Mouse (Mus musculus): ENCODE results near the gene Pcgf6. TPM values are rescaled to one million over a fixed set of nuclear protein-coding genes. Genes with fewer than 3 reads are reported as not detected.

Pcgf6 gene
- polyA plus RNA-seq, 1 experiment from 2014 or later: 22.0 TPM

GRCm38 (mm10) chr19:47040720-47041473 lies 9.8 kb downstream of the Pcgf6 start:
- ATAC-seq (ENCODE audit: insufficient number of reproducible peaks, insufficient read depth, low FRiP score, low read depth): no peak
- H3K27ac ChIP-seq (ENCODE audit: low read length): no peak overlapping the region
- no peak overlapping the region for H3K9ac ChIP-seq (replicated peaks; ENCODE audit: low read depth, low read length)
- no peak overlapping the region for H3K4me3 ChIP-seq (ENCODE audit: low read depth, low read length)
- 92% methylated on average over 3 of the region's 3 CpGs for WGBS
- H3K4me2 ChIP-seq (replicated peaks; ENCODE audit: low read depth, low read length): no peak overlapping the region
- no peaks in the 10 kb centered on the region for H3K4me1 ChIP-seq (ENCODE audit: control insufficient read depth, insufficient read depth, low read length)
- peaks cover 37% of the 10 kb centered on the region for H3K36me3 ChIP-seq (ENCODE audit: control insufficient read depth, insufficient read depth, low read length)
- no peaks in the 10 kb centered on the region for H3K27me3 ChIP-seq (ENCODE audit: control insufficient read depth, insufficient read depth, low read length)
- no peaks in the 10 kb centered on the region for H3K9me3 ChIP-seq (ENCODE audit: control insufficient read depth, low read depth, low read length)

GRCm38 (mm10) chr19:47036596-47036995 lies 14.1 kb downstream of the Pcgf6 start:
- no peak overlapping the region for H3K4me2 ChIP-seq (replicated peaks; ENCODE audit: low read depth, low read length)
- peaks cover 44% of the 10 kb centered on the region for H3K36me3 ChIP-seq (ENCODE audit: control insufficient read depth, insufficient read depth, low read length)
- no peak for ATAC-seq (ENCODE audit: insufficient number of reproducible peaks, insufficient read depth, low FRiP score, low read depth)
- H3K9me3 ChIP-seq (ENCODE audit: control insufficient read depth, low read depth, low read length): no peaks in the 10 kb centered on the region
- WGBS: 83% methylated on average over 3 of the region's 3 CpGs
- H3K27ac ChIP-seq (ENCODE audit: low read length): no peak overlapping the region
- H3K4me1 ChIP-seq (ENCODE audit: control insufficient read depth, insufficient read depth, low read length): no peaks in the 10 kb centered on the region
- H3K27me3 ChIP-seq (ENCODE audit: control insufficient read depth, insufficient read depth, low read length): no peaks in the 10 kb centered on the region
- H3K9ac ChIP-seq (replicated peaks; ENCODE audit: low read depth, low read length): no peak overlapping the region
- no peak overlapping the region for H3K4me3 ChIP-seq (ENCODE audit: low read depth, low read length)

- ATAC-seq (ENCODE audit: insufficient number of reproducible peaks, insufficient read depth, low FRiP score, low read depth): no peak
- H3K4me3 ChIP-seq (ENCODE audit: low read depth, low read length): no peak overlapping the region
- H3K4me2 ChIP-seq (replicated peaks; ENCODE audit: low read depth, low read length): no peak overlapping the region
- H3K9ac ChIP-seq (replicated peaks; ENCODE audit: low read depth, low read length): no peak overlapping the region
- H3K27ac ChIP-seq (ENCODE audit: low read length): no peak overlapping the region
- H3K27me3 ChIP-seq (ENCODE audit: control insufficient read depth, insufficient read depth, low read length): no peaks in the 10 kb centered on the region
- H3K36me3 ChIP-seq (ENCODE audit: control insufficient read depth, insufficient read depth, low read length): peaks cover 30% of the 10 kb centered on the region
- no peaks in the 10 kb centered on the region for H3K4me1 ChIP-seq (ENCODE audit: control insufficient read depth, insufficient read depth, low read length)
- 89% methylated on average over 4 of the region's 4 CpGs for WGBS
- H3K9me3 ChIP-seq (ENCODE audit: control insufficient read depth, low read depth, low read length): no peaks in the 10 kb centered on the region
Measured at GRCm38 (mm10) chr19:47034916-47035315, 15.8 kb downstream of the Pcgf6 start.

- H3K27me3 ChIP-seq (ENCODE audit: control insufficient read depth, insufficient read depth, low read length): no peaks in the 10 kb centered on the region
- no peaks in the 10 kb centered on the region for H3K4me1 ChIP-seq (ENCODE audit: control insufficient read depth, insufficient read depth, low read length)
- no peak overlapping the region for H3K4me3 ChIP-seq (ENCODE audit: low read depth, low read length)
- peaks cover 14% of the 10 kb centered on the region for H3K36me3 ChIP-seq (ENCODE audit: control insufficient read depth, insufficient read depth, low read length)
- no peak overlapping the region for H3K27ac ChIP-seq (ENCODE audit: low read length)
- ATAC-seq (ENCODE audit: insufficient number of reproducible peaks, insufficient read depth, low FRiP score, low read depth): no peak
- WGBS: 89% methylated on average over 6 of the region's 6 CpGs
- H3K9ac ChIP-seq (replicated peaks; ENCODE audit: low read depth, low read length): no peak overlapping the region
- no peak overlapping the region for H3K4me2 ChIP-seq (replicated peaks; ENCODE audit: low read depth, low read length)
- H3K9me3 ChIP-seq (ENCODE audit: control insufficient read depth, low read depth, low read length): no peaks in the 10 kb centered on the region
Measured at GRCm38 (mm10) chr19:47031770-47032169, 18.9 kb downstream of the Pcgf6 start.

- no peak overlapping the region for H3K4me3 ChIP-seq (ENCODE audit: low read depth, low read length)
- no peak for ATAC-seq (ENCODE audit: insufficient number of reproducible peaks, insufficient read depth, low FRiP score, low read depth)
- peaks cover 4% of the 10 kb centered on the region for H3K36me3 ChIP-seq (ENCODE audit: control insufficient read depth, insufficient read depth, low read length)
- no peaks in the 10 kb centered on the region for H3K9me3 ChIP-seq (ENCODE audit: control insufficient read depth, low read depth, low read length)
- 80% methylated on average over 9 of the region's 9 CpGs for WGBS
- no peak overlapping the region for H3K27ac ChIP-seq (ENCODE audit: low read length)
- no peaks in the 10 kb centered on the region for H3K27me3 ChIP-seq (ENCODE audit: control insufficient read depth, insufficient read depth, low read length)
- no peak overlapping the region for H3K4me2 ChIP-seq (replicated peaks; ENCODE audit: low read depth, low read length)
- no peak overlapping the region for H3K9ac ChIP-seq (replicated peaks; ENCODE audit: low read depth, low read length)
- H3K4me1 ChIP-seq (ENCODE audit: control insufficient read depth, insufficient read depth, low read length): no peaks in the 10 kb centered on the region
Measured at GRCm38 (mm10) chr19:47029796-47030195, 20.9 kb downstream of the Pcgf6 start.

- 86% methylated on average over 4 of the region's 4 CpGs for WGBS
Measured at GRCm38 (mm10) chr19:47026513-47026912, 24.2 kb downstream of the Pcgf6 start.

GRCm38 (mm10) chr19:47024954-47025353 lies 25.8 kb downstream of the Pcgf6 start:
- Histone ChIP-seq H3K4me3 (ENCODE audit: low read depth, low read length) (no peak overlapping the region), H3K4me1 (ENCODE audit: control insufficient read depth, insufficient read depth, low read length) (no peaks in the 10 kb centered on the region), H3K9ac (replicated peaks; ENCODE audit: low read depth, low read length) (no peak overlapping the region), H3K27ac (ENCODE audit: low read length) (no peak overlapping the region), H3K27me3 (ENCODE audit: control insufficient read depth, insufficient read depth, low read length) (no peaks in the 10 kb centered on the region), H3K36me3 (ENCODE audit: control insufficient read depth, insufficient read depth, low read length) (no peaks in the 10 kb centered on the region), H3K9me3 (ENCODE audit: control insufficient read depth, low read depth, low read length) (no peaks in the 10 kb centered on the region), H3K4me2 (replicated peaks; ENCODE audit: low read depth, low read length) (no peak overlapping the region)
- 58% methylated on average over 10 of the region's 10 CpGs for WGBS
- no peak for ATAC-seq (ENCODE audit: insufficient number of reproducible peaks, insufficient read depth, low FRiP score, low read depth)

More at GRCm38 (mm10) chr19:47026513-47026912, 24.2 kb downstream of the Pcgf6 start:
- no peaks in the 10 kb centered on the region for H3K27me3 ChIP-seq (ENCODE audit: control insufficient read depth, insufficient read depth, low read length)
- no peaks in the 10 kb centered on the region for H3K9me3 ChIP-seq (ENCODE audit: control insufficient read depth, low read depth, low read length)
- H3K4me3 ChIP-seq (ENCODE audit: low read depth, low read length): no peak overlapping the region
- ATAC-seq (ENCODE audit: insufficient number of reproducible peaks, insufficient read depth, low FRiP score, low read depth): no peak
- H3K36me3 ChIP-seq (ENCODE audit: control insufficient read depth, insufficient read depth, low read length): no peaks in the 10 kb centered on the region
- H3K4me1 ChIP-seq (ENCODE audit: control insufficient read depth, insufficient read depth, low read length): no peaks in the 10 kb centered on the region
- no peak overlapping the region for H3K9ac ChIP-seq (replicated peaks; ENCODE audit: low read depth, low read length)
- no peak overlapping the region for H3K4me2 ChIP-seq (replicated peaks; ENCODE audit: low read depth, low read length)
- H3K27ac ChIP-seq (ENCODE audit: low read length): no peak overlapping the region

GRCm38 (mm10) chr19:47023546-47023945 lies 27.2 kb downstream of the Pcgf6 start:
- Histone ChIP-seq H3K27ac (ENCODE audit: low read length) (no peak overlapping the region), H3K36me3 (ENCODE audit: control insufficient read depth, insufficient read depth, low read length) (no peaks in the 10 kb centered on the region), H3K4me3 (ENCODE audit: low read depth, low read length) (no peak overlapping the region), H3K4me2 (replicated peaks; ENCODE audit: low read depth, low read length) (no peak overlapping the region), H3K4me1 (ENCODE audit: control insufficient read depth, insufficient read depth, low read length) (no peaks in the 10 kb centered on the region), H3K27me3 (ENCODE audit: control insufficient read depth, insufficient read depth, low read length) (no peaks in the 10 kb centered on the region), H3K9me3 (ENCODE audit: control insufficient read depth, low read depth, low read length) (no peaks in the 10 kb centered on the region), H3K9ac (replicated peaks; ENCODE audit: low read depth, low read length) (no peak overlapping the region)
- no peak for ATAC-seq (ENCODE audit: insufficient number of reproducible peaks, insufficient read depth, low FRiP score, low read depth)
- WGBS: 80% methylated on average over 13 of the region's 13 CpGs

- Histone ChIP-seq H3K9me3 (ENCODE audit: control insufficient read depth, low read depth, low read length) (no peaks in the 10 kb centered on the region), H3K27ac (ENCODE audit: low read length) (no peak overlapping the region), H3K27me3 (ENCODE audit: control insufficient read depth, insufficient read depth, low read length) (0 out of 2 replicates have a peak, but pooled peaks cover 1% of the 10 kb centered on the region), H3K9ac (replicated peaks; ENCODE audit: low read depth, low read length) (no peak overlapping the region), H3K4me3 (ENCODE audit: low read depth, low read length) (no peak overlapping the region), H3K4me2 (replicated peaks; ENCODE audit: low read depth, low read length) (no peak overlapping the region), H3K36me3 (ENCODE audit: control insufficient read depth, insufficient read depth, low read length) (no peaks in the 10 kb centered on the region), H3K4me1 (ENCODE audit: control insufficient read depth, insufficient read depth, low read length) (no peaks in the 10 kb centered on the region)
- no peak for ATAC-seq (ENCODE audit: insufficient number of reproducible peaks, insufficient read depth, low FRiP score, low read depth)
- 87% methylated on average over 4 of the region's 4 CpGs for WGBS
Measured at GRCm38 (mm10) chr19:47022709-47023108, 28.0 kb downstream of the Pcgf6 start.
